Mouse (Mus musculus): Measurements from ENCODE around the gene Gm47995. TPM values are rescaled to one million over a fixed set of nuclear protein-coding genes. Genes with fewer than 3 reads are reported as not detected.

Gm47995 gene
- polyA plus RNA-seq, 1 experiment from 2014 or later, result 0.21 TPM

DNA sequence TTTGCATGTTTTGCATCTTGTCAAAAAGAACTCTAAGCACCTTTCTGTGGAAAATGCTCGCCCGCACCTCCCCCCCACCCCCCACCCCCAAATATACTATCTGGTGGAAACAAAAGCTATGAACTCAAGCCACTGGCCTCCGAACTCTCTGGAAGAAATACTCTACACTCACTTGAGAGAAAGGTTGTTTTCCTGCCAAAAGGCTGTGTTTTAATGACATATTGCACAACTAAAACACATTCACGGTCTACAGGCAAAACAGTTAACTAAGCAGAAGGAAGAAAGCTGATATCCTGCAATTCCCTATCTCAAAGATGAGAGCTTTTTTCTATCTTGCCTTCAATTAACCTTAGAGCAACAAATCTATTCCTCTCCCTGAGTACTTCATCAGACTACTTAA is 45.1 kb downstream of the Gm47995 start:
- Histone ChIP-seq H3K27ac (no peak overlapping the region), H3K4me3 (replicated peaks) (no peak overlapping the region), H3K4me1 (no peaks in the 10 kb centered on the region), H3K9ac (no peak overlapping the region), H3K9me3 (no peaks in the 10 kb centered on the region), H3K4me2 (no peak overlapping the region), H3K36me3 (no peaks in the 10 kb centered on the region), H3K27me3 (replicated peaks) (no peaks in the 10 kb centered on the region)
- WGBS, result 82% methylated on average over 4 of the region's 4 CpGs
- ATAC-seq (ENCODE audit: insufficient read depth, low FRiP score, low read depth), result no peak

DNA sequence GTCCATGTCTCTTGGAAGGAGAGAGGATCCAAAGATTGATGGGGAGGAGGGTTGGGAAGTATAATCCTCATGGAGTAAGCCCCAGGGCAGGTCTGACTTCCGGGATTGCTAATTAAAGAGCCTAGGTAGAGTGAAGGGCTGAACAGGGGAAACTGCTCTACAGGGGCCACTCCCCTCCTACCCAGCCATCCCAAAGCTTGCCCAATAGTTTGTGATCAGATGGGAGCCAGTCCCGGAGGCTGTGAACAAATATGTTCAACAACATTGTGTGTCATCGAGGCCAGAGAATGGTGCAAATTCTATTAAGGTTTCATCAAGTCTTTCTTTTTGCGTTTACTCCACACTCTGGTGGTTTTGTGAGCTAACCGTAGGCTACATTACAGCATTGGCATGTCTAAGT is 45.8 kb downstream of the Gm47995 start:
- Histone ChIP-seq H3K27me3 (replicated peaks) (no peaks in the 10 kb centered on the region), H3K27ac (no peak overlapping the region), H3K9ac (no peak overlapping the region), H3K4me2 (no peak overlapping the region), H3K36me3 (no peaks in the 10 kb centered on the region), H3K9me3 (no peaks in the 10 kb centered on the region), H3K4me1 (no peaks in the 10 kb centered on the region), H3K4me3 (replicated peaks) (no peak overlapping the region)
- WGBS, result 87% methylated on average over 5 of the region's 5 CpGs
- no peak for ATAC-seq (ENCODE audit: insufficient read depth, low FRiP score, low read depth)

DNA sequence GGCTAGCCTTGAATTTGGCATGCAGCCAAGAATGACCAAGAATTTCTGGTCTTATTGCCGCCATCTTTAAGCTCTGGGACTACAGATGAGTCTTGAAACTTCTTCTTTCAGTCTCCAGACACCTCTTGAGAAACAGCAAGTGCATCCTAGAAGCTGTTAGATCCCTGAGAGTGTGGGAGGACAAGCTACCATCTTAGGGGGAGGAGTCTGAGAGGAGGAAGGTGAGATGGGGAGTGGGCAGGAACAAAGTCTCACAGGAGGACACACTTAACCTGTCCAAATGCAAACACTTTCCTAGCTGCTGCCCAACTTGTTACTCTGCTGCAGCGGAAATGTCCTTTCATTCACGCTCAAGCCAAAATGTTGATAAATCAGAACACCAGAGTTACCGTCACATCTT is 46.5 kb downstream of the Gm47995 start:
- no peak overlapping the region for H3K4me3 ChIP-seq (replicated peaks)
- no peaks in the 10 kb centered on the region for H3K27me3 ChIP-seq (replicated peaks)
- H3K4me1 ChIP-seq, result no peaks in the 10 kb centered on the region
- H3K36me3 ChIP-seq, result no peaks in the 10 kb centered on the region
- no peaks in the 10 kb centered on the region for H3K9me3 ChIP-seq
- no peak for ATAC-seq (ENCODE audit: insufficient read depth, low FRiP score, low read depth)
- no peak overlapping the region for H3K27ac ChIP-seq
- H3K4me2 ChIP-seq, result no peak overlapping the region
- H3K9ac ChIP-seq, result no peak overlapping the region
- WGBS, result 87% methylated on average over 4 of the region's 4 CpGs

DNA sequence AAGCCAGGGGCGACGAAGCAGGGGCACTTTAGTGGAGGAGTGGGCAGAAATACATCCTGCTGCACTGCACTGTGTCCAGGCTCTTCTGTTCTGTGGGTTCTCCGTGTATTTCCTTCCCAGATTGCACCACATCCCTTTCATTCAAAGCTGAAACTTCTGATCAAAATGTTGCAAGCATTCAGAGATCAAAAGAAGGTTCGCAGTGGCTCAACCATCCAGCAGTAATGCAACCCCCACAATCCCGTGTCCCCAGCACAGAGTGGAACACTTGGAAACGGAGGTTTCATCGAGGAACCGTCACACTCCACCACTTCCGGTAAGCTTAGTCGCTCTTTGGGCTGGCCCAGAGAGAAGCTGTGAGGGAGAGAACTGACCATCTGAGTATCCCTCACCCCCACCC is 46.9 kb downstream of the Gm47995 start:
- H3K36me3 ChIP-seq, result no peaks in the 10 kb centered on the region
- H3K4me1 ChIP-seq, result no peaks in the 10 kb centered on the region
- no peaks in the 10 kb centered on the region for H3K27me3 ChIP-seq (replicated peaks)
- no peak overlapping the region for H3K4me2 ChIP-seq
- WGBS, result 85% methylated on average over 10 of the region's 10 CpGs
- no peak overlapping the region for H3K27ac ChIP-seq
- H3K9ac ChIP-seq, result no peak overlapping the region
- ATAC-seq (ENCODE audit: insufficient read depth, low FRiP score, low read depth), result no peak
- H3K4me3 ChIP-seq (replicated peaks), result no peak overlapping the region
- no peaks in the 10 kb centered on the region for H3K9me3 ChIP-seq

DNA sequence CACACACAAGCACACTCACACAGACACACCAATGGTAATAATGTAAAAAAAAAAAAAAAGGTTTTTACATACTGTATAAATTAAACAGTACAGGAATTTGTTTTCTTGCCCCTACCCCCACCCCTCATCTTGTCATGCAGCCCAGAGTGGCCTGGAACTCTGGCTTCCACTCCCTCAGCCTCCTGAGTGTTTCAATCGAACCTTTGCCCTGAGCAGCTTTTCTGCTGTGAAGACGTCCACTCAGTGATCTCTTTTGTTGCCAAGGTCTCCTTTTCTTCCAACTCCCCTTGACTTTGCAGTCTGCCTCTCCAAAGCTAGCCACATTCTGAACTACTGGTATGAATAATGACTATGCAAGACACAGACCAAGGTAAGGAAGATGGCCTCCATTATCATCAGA is 47.6 kb downstream of the Gm47995 start:
- H3K9me3 ChIP-seq, result no peaks in the 10 kb centered on the region
- no peaks in the 10 kb centered on the region for H3K27me3 ChIP-seq (replicated peaks)
- no peak for ATAC-seq (ENCODE audit: insufficient read depth, low FRiP score, low read depth)
- H3K4me2 ChIP-seq, result no peak overlapping the region
- no peaks in the 10 kb centered on the region for H3K4me1 ChIP-seq
- no peak overlapping the region for H3K4me3 ChIP-seq (replicated peaks)
- 64% methylated on average over 2 of the region's 2 CpGs for WGBS
- H3K36me3 ChIP-seq, result no peaks in the 10 kb centered on the region
- no peak overlapping the region for H3K27ac ChIP-seq
- no peak overlapping the region for H3K9ac ChIP-seq

Other genes starting within 250 kb of the Gm47995 start
- gene Hmcn1, start 205.0 kb upstream of the Gm47995 start, polyA plus RNA-seq (2015; fragmentation: Nextera tagmentation; extraction: Ambion mirVana), result 11.4 and 11.6 TPM in 2 replicates
- 0.13 and 0.17 TPM in 2 replicates for gene Gm47985, start 15.9 kb upstream of the Gm47995 start, polyA plus RNA-seq (2015; fragmentation: Nextera tagmentation; extraction: Ambion mirVana)
- gene Gm8947, start 6.1 kb upstream of the Gm47995 start, polyA plus RNA-seq (2015; fragmentation: Nextera tagmentation; extraction: Ambion mirVana), result 0.19 TPM in 1 of 2 replicates, not detected in the other
- 0.33 TPM in 1 of 2 replicates, not detected in the other for gene 3110040M04Rik, start 5.7 kb downstream of the Gm47995 start, polyA plus RNA-seq (2015; fragmentation: Nextera tagmentation; extraction: Ambion mirVana)
- not detected in 2 replicates for gene Gm47996, start 11.7 kb downstream of the Gm47995 start, polyA plus RNA-seq (2015; fragmentation: Nextera tagmentation; extraction: Ambion mirVana)
- 206 and 241 TPM in 2 replicates for gene Ivns1abp, start 146.0 kb downstream of the Gm47995 start, polyA plus RNA-seq (2015; fragmentation: Nextera tagmentation; extraction: Ambion mirVana)
- 25.1 and 26.5 TPM in 2 replicates for gene Swt1, start 230.0 kb downstream of the Gm47995 start, polyA plus RNA-seq (2015; fragmentation: Nextera tagmentation; extraction: Ambion mirVana)
- gene Trmt1l, start 230.1 kb downstream of the Gm47995 start, polyA plus RNA-seq (2015; fragmentation: Nextera tagmentation; extraction: Ambion mirVana), result 42.5 and 44.8 TPM in 2 replicates

All from stomach, embryonic 15.5 days (tissue).